ENCODE assay signal across 27 mouse cellular contexts in genomic region chr17:31069121-31069520, GRCm38 (mm10). TPM values are rescaled to one million over a fixed set of nuclear protein-coding genes. Genes with fewer than 3 reads are reported as not detected.
DNase-seq lines count a peak whose midpoint lies in the region; ATAC-seq and TF ChIP-seq lines count a peak whose summit lies in the region.
"Had no signal": no experiment of that assay in that cellular context is flagged by ENCODE, and none has a peak within 500 bp of the region (broad histone marks: within the 10 kb centered on the region; RNA-seq: fewer than 3 reads in every experiment).

No protein-coding gene starts in this region.

- no peak overlapping the region for H3K9ac ChIP-seq in kidney, postnatal 0 days (ENCODE audit: low read depth, low read length)
- H3K9ac ChIP-seq: heart, embryonic 12.5 days; hindbrain, embryonic 14.5 days; intestine, embryonic 15.5 days; limb, embryonic 12.5 days; liver, embryonic 14.5 days had no signal

- no peaks in the 10 kb centered on the region for H3K27me3 ChIP-seq in kidney, postnatal 0 days (ENCODE audit: insufficient read depth, low read length)
- H3K27me3 ChIP-seq: heart, embryonic 12.5 days; intestine, embryonic 15.5 days; limb, embryonic 12.5 days had no signal

- 63% methylated on average over 6 of the region's 6 CpGs for WGBS in kidney, postnatal 0 days

- H3K27ac ChIP-seq in kidney, postnatal 0 days, result no peak overlapping the region
- H3K27ac ChIP-seq: hindbrain, embryonic 14.5 days; intestine, embryonic 15.5 days; layer of hippocampus, adult 2 months; liver, embryonic 14.5 days; midbrain, embryonic 10.5 days; stomach, postnatal 0 days had no signal

- no peaks in the 10 kb centered on the region for H3K36me3 ChIP-seq in kidney, postnatal 0 days (ENCODE audit: insufficient read depth, low read length)
- H3K36me3 ChIP-seq: forebrain, embryonic 10.5 days; intestine, embryonic 15.5 days; limb, embryonic 12.5 days; midbrain, embryonic 10.5 days had no signal

- H3K4me2 ChIP-seq in kidney, postnatal 0 days (ENCODE audit: low read length), result no peak overlapping the region
- H3K4me2 ChIP-seq: heart, embryonic 12.5 days; hindbrain, embryonic 14.5 days; intestine, embryonic 15.5 days; limb, embryonic 12.5 days had no signal

- no peak for ATAC-seq in kidney, postnatal 0 days (replicated peaks; ENCODE audit: low FRiP score, low read depth)
- ATAC-seq: forebrain, embryonic 16.5 days; intestine, embryonic 15.5 days; Patski had no signal

- H3K4me3 ChIP-seq in kidney, postnatal 0 days (replicated peaks; ENCODE audit: low read depth, low read length), result no peak overlapping the region
- H3K4me3 ChIP-seq: forebrain, embryonic 10.5 days; heart, embryonic 12.5 days; intestine, embryonic 15.5 days; layer of hippocampus, adult 2 months; limb, embryonic 12.5 days; midbrain, embryonic 10.5 days had no signal

- H3K9me3 ChIP-seq in kidney, postnatal 0 days (replicated peaks; ENCODE audit: low read length), result no peaks in the 10 kb centered on the region
- H3K9me3 ChIP-seq: forebrain, embryonic 10.5 days; heart, embryonic 12.5 days; intestine, embryonic 15.5 days; limb, embryonic 12.5 days; midbrain, embryonic 10.5 days had no signal

- peak; percentile 11 for DNase-seq in cerebellum, adult 11-12 months
- DNase-seq in cerebellum, postnatal 36 days, result no peak
- DNase-seq in kidney, postnatal 0 days (ENCODE audit: low spot score), result peak; percentile 10
- no peak for DNase-seq in kidney, adult 18-20 months
- peak; percentile 22 for DNase-seq in thymus, postnatal 14 days
- no peak for DNase-seq in thymus, adult 18-20 months
- peak; percentile 35 for DNase-seq in naive thymus-derived CD4-positive, alpha-beta T cell, adult 2 months (ENCODE audit: low read depth)
- DNase-seq in MN1 (ENCODE audit: low spot score), result no peak
- DNase-seq: adrenal gland, adult 2 months; cerebellum, postnatal 10 days; gastrocnemius, postnatal 14 days; heart, adult 18-20 months; heart, postnatal 10 days; kidney, adult 9 months; kidney, postnatal 25 days; layer of hippocampus, postnatal 36 days had no signal

- peaks cover 36% of the 10 kb centered on the region for H3K4me1 ChIP-seq in kidney, postnatal 0 days (replicated peaks; ENCODE audit: insufficient read depth, low read length)

- TF ChIP-seq CTCF in kidney, postnatal 0 days (IDR thresholded peaks at IDR 0.05; ENCODE audit: low read depth), result no peak

RNA-seq across cellular contexts. Expression of gene Abcg1, which starts 11.6 kb away (rescaled TPM):
- 8.5 and 8.8 TPM in 2 replicates for polyA plus RNA-seq in kidney, postnatal 0 days (2015; fragmentation: Nextera tagmentation; extraction: Ambion mirVana)

Comparison
In these comparisons a context has a peak if more than half of its experiments do, and no peak if none do; other contexts are left out.
1. DNase-seq: peak in cerebellum, adult 11-12 months (single experiment), kidney, postnatal 0 days (single experiment), thymus, postnatal 14 days (single experiment) and naive thymus-derived CD4-positive, alpha-beta T cell, adult 2 months (single experiment); none in cerebellum, postnatal 36 days (0 of 2), kidney, adult 18-20 months (single experiment), thymus, adult 18-20 months (0 of 2) and MN1 (single experiment).